Mouse (Mus musculus): ENCODE data around the gene Nfib. TPM values are rescaled to one million over a fixed set of nuclear protein-coding genes. Genes with fewer than 3 reads are reported as not detected.

Gene Nfib
- polyA plus RNA-seq, 1 experiment from 2014 or later: 13.5 TPM

DNA sequence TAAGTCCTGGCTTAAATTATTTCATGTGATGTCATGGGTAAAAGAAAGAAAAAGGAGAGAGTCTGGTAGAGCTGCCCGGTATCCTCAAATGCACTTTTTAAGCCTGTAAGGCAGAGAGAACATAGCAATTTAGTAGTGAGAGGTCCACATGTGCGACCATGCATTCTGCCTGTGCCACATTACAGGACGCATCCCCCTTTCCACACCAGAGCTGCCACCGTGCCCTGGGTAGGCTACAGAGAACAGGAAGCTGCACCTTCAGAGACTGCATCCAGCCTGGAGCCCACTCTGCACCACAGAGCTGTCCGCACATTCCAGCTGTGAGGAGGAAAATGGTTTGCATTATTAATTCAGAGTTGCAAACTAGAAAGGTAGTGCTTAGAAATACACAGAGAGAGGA is 331.0 kb downstream of the Nfib start:
- WGBS: 74% methylated on average over 5 of the region's 5 CpGs
- H3K9ac ChIP-seq (ENCODE audit: low read depth, low read length): no peak overlapping the region
- no peaks in the 10 kb centered on the region; the same call in 1 of the 2 replicates for H3K36me3 ChIP-seq (ENCODE audit: control insufficient read depth, insufficient read depth)
- H3K4me1 ChIP-seq (replicated peaks; ENCODE audit: control insufficient read depth, insufficient read depth, low read length): no peaks in the 10 kb centered on the region
- no peak overlapping the region for H3K4me3 ChIP-seq (ENCODE audit: low read depth, low read length)
- no peak overlapping the region for H3K27ac ChIP-seq (ENCODE audit: low read depth, low read length)
- no peaks in the 10 kb centered on the region for H3K27me3 ChIP-seq (replicated peaks; ENCODE audit: control insufficient read depth, insufficient read depth, low read length)
- ATAC-seq: no peak
- TF ChIP-seq CTCF (IDR thresholded peaks at IDR 0.05; ENCODE audit: low read depth): no peak
- H3K9me3 ChIP-seq (ENCODE audit: control insufficient read depth): no peaks in the 10 kb centered on the region
- H3K4me2 ChIP-seq (replicated peaks; ENCODE audit: low read depth): no peak overlapping the region

DNA sequence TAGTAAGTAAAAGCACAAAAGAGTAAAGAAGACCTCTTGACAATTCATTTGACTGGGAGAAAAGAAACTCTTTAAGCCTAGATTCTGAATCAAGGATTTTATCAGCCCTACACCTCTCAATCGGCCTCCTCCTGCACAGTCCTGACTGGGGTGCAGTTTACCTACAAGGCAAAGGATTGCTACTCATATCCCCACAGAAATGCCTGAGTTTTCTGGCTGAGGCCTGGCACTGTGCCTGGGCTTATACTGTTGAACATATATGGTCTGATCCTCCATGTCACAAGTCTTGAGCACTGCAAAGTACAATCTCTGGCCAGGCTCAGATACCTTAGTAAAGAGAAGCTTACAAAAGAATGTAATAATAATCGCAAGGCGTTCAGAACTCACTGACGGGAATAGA is 333.3 kb downstream of the Nfib start:
- Histone ChIP-seq H3K4me2 (replicated peaks; ENCODE audit: low read depth) (no peak overlapping the region), H3K27ac (ENCODE audit: low read depth, low read length) (no peak overlapping the region)

DNA sequence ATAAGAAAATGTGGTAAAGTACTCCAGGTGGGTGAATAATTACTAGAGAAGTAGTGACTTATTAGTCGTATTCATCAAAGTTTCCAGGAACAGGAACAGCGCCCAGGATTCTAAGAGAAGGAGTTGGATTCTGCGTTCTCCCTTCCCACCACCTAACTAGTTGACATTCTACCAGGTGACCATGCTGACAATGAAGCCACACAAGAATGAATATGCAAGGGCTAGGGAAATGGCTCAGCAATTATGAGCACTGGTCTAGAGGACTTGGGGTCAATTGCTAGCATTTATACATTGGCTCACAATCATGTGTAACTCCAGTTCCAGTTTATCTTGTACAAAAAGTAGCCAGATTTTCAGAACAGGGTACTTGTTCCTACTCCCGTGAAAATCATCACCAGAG is 334.1 kb downstream of the Nfib start:
- H3K27ac ChIP-seq (ENCODE audit: low read depth, low read length): no peak overlapping the region
- 89% methylated on average over 4 of the region's 4 CpGs for WGBS
- no peak for TF ChIP-seq CTCF (IDR thresholded peaks at IDR 0.05; ENCODE audit: low read depth)
- H3K9me3 ChIP-seq (ENCODE audit: control insufficient read depth): no peaks in the 10 kb centered on the region
- H3K27me3 ChIP-seq (replicated peaks; ENCODE audit: control insufficient read depth, insufficient read depth, low read length): no peaks in the 10 kb centered on the region
- ATAC-seq: no peak
- H3K4me1 ChIP-seq (replicated peaks; ENCODE audit: control insufficient read depth, insufficient read depth, low read length): no peaks in the 10 kb centered on the region
- H3K9ac ChIP-seq (ENCODE audit: low read depth, low read length): no peak overlapping the region
- no peaks in the 10 kb centered on the region for H3K36me3 ChIP-seq (ENCODE audit: control insufficient read depth, insufficient read depth)
- no peak overlapping the region for H3K4me3 ChIP-seq (ENCODE audit: low read depth, low read length)
- no peak overlapping the region for H3K4me2 ChIP-seq (replicated peaks; ENCODE audit: low read depth)

More for the DNA sequence above, 333.3 kb downstream of the Nfib start:
- Histone ChIP-seq H3K27me3 (replicated peaks; ENCODE audit: control insufficient read depth, insufficient read depth, low read length) (no peaks in the 10 kb centered on the region), H3K4me1 (replicated peaks; ENCODE audit: control insufficient read depth, insufficient read depth, low read length) (no peaks in the 10 kb centered on the region), H3K9me3 (ENCODE audit: control insufficient read depth) (no peaks in the 10 kb centered on the region), H3K4me3 (ENCODE audit: low read depth, low read length) (no peak overlapping the region), H3K36me3 (ENCODE audit: control insufficient read depth, insufficient read depth) (no peaks in the 10 kb centered on the region), H3K9ac (ENCODE audit: low read depth, low read length) (no peak overlapping the region)
- ATAC-seq: no peak
- 80% methylated on average over 4 of the region's 4 CpGs for WGBS
- no peak for TF ChIP-seq CTCF (IDR thresholded peaks at IDR 0.05; ENCODE audit: low read depth)

DNA sequence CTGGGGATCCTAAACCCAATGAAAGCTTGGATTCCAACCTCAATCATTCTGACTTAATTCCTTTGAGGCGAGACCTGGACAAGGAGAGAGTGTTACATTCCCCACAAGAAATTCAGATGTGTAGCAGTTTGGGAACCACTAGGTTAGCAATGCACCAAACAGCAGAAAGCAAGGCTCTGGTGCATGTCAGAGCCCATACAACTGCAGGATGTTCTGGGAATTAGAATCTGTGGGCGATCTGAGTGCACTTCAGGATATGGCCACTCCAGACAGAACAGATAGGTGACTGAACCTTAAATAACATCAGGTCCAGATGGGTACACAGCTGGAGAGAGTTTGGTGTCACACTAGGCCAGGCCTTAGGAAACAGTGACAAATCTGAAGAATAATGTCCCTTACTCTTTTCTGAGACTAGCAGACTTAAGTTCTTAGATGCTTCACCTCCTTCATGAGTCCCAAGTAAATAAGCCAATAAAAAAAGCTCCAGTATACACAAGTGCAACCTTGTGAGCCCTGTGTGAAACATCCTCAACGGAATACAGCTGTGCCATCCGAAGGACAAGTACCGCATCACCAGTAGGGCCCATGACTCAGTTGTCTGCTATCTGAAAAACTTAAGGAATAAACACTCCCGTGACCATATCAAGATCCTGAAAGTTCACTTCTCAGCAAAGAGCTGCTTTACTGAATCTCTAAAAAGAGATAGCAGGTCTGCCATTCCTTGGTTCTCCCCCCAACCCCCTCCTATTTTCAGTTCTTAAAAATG is 336.4 kb downstream of the Nfib start:
- no peak for ATAC-seq
- 77% methylated on average over 6 of the region's 6 CpGs for WGBS
- Histone ChIP-seq H3K27me3 (replicated peaks; ENCODE audit: control insufficient read depth, insufficient read depth, low read length) (no peaks in the 10 kb centered on the region), H3K9me3 (ENCODE audit: control insufficient read depth) (no peaks in the 10 kb centered on the region), H3K9ac (ENCODE audit: low read depth, low read length) (no peak overlapping the region), H3K36me3 (ENCODE audit: control insufficient read depth, insufficient read depth) (no peaks in the 10 kb centered on the region), H3K27ac (ENCODE audit: low read depth, low read length) (no peak overlapping the region), H3K4me1 (replicated peaks; ENCODE audit: control insufficient read depth, insufficient read depth, low read length) (no peaks in the 10 kb centered on the region), H3K4me3 (ENCODE audit: low read depth, low read length) (no peak overlapping the region), H3K4me2 (replicated peaks; ENCODE audit: low read depth) (no peak overlapping the region)
- TF ChIP-seq CTCF (IDR thresholded peaks at IDR 0.05; ENCODE audit: low read depth): no peak

DNA sequence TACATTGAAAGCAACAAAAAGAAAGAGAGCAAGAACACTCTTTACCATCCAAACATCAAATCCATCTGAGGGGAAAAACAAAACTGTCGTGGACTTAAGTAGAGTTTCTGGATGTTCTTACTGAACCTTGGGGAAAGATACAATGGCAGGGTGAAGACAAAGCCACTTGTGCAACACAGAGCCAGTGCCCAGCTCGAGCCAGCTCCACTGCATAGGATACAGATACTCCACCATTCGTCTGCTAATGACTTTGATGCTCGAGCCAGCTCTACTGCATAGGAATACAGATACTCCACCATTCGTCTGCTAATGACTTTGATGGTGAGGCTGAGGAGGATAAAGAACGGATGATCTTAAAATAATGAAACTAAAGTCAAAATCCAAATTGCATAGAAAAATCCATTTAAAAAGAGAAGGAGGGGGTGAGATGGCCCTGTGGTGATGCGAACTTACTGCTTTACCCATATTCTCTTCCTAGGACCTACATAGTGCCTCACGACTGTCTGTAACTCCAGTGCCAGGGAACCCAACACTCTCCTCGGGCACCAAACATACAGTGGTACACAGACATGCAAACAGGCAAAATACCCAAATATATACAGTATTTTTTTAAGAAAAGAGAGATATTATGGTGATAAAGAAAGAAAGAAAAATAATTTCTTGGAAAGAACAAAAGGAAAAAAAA is 337.3 kb downstream of the Nfib start:
- H3K4me3 ChIP-seq (ENCODE audit: low read depth, low read length): no peak overlapping the region
- H3K36me3 ChIP-seq (ENCODE audit: control insufficient read depth, insufficient read depth): no peaks in the 10 kb centered on the region
- 85% methylated on average over 9 of the region's 9 CpGs for WGBS
- H3K27ac ChIP-seq (ENCODE audit: low read depth, low read length): no peak overlapping the region
- no peak overlapping the region for H3K9ac ChIP-seq (ENCODE audit: low read depth, low read length)
- no peak for ATAC-seq
- no peaks in the 10 kb centered on the region for H3K9me3 ChIP-seq (ENCODE audit: control insufficient read depth)
- TF ChIP-seq CTCF (IDR thresholded peaks at IDR 0.05; ENCODE audit: low read depth): no peak
- H3K4me1 ChIP-seq (replicated peaks; ENCODE audit: control insufficient read depth, insufficient read depth, low read length): no peaks in the 10 kb centered on the region
- no peaks in the 10 kb centered on the region for H3K27me3 ChIP-seq (replicated peaks; ENCODE audit: control insufficient read depth, insufficient read depth, low read length)
- no peak overlapping the region for H3K4me2 ChIP-seq (replicated peaks; ENCODE audit: low read depth)

DNA sequence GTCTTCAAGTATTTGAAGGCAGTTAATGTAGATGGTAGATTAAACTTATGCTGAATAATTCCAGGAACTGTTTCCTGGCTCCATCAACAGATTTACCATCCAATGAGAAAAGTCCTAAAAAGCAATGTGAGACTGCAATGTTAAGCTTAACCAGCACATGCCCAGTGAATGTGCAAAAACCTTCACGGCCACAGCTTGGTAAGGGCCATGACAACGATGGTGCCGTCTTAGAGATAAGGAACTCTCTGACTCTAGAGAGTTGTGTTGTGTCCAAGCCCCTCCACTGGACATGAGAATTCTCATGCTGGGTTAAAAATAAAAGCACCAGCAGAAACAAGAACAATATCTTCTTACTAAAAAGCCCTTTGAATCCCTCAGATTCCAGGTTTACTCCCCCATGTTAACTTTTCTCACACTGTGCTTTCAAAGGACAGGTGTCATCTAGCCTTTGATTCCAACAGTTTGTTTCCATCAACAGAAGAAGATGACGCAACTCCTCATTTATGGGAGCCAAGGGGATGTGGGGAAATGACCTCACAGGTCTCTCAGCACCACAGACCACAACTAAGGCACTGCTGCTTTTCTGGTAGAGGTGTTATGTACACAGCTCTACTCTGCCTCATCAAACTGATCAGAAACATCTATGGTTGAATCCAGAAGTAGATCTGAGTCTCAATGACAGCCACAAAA is 340.7 kb downstream of the Nfib start:
- WGBS: 72% methylated on average over 4 of the region's 4 CpGs
- H3K27ac ChIP-seq (ENCODE audit: low read depth, low read length): no peak overlapping the region
- H3K4me1 ChIP-seq (replicated peaks; ENCODE audit: control insufficient read depth, insufficient read depth, low read length): no peaks in the 10 kb centered on the region
- no peaks in the 10 kb centered on the region for H3K27me3 ChIP-seq (replicated peaks; ENCODE audit: control insufficient read depth, insufficient read depth, low read length)
- no peaks in the 10 kb centered on the region for H3K9me3 ChIP-seq (ENCODE audit: control insufficient read depth)
- H3K4me2 ChIP-seq (replicated peaks; ENCODE audit: low read depth): no peak overlapping the region
- no peak for ATAC-seq
- no peak overlapping the region for H3K9ac ChIP-seq (ENCODE audit: low read depth, low read length)
- no peak for TF ChIP-seq CTCF (IDR thresholded peaks at IDR 0.05; ENCODE audit: low read depth)
- no peaks in the 10 kb centered on the region for H3K36me3 ChIP-seq (ENCODE audit: control insufficient read depth, insufficient read depth)
- H3K4me3 ChIP-seq (ENCODE audit: low read depth, low read length): no peak overlapping the region

All from intestine, postnatal 0 days (tissue).